Mouse (Mus musculus) liver, embryonic 15.5 days (tissue): Measurements from ENCODE around the gene Nsg1. TPM values are rescaled to one million over a fixed set of nuclear protein-coding genes. Genes with fewer than 3 reads are reported as not detected.
A peak's percentile ranks its signal among the peaks of the same experiment; 100 is the strongest.

Experiments used
- ATAC-seq: fragments of 200-750 bp; cut with Nextera tagmentation; 2 replicates; pipeline ENCODE4 v1.8.0; 2017; ENCODE audit warnings: moderate number of reproducible peaks, mild to moderate bottlenecking, moderate library complexity; ENCODE audit not compliant: insufficient read depth
- H3K27ac ChIP-seq: fragments of 300-500 bp; sonication (generic); replicated peaks from 2 replicates; pipeline ENCODE4 v1.5.1; 2015; ENCODE audit warnings: mild to moderate bottlenecking, inconsistent platforms
- H3K27me3 ChIP-seq: fragments of 300-500 bp; sonication (generic); 2 replicates; pipeline ENCODE4 v1.6.1; 2015; ENCODE audit warnings: mild to moderate bottlenecking, inconsistent platforms
- H3K36me3 ChIP-seq: fragments of 300-500 bp; sonication (generic); replicated peaks from 2 replicates; pipeline ENCODE4 v1.6.1; 2015; ENCODE audit warnings: moderate library complexity, mild to moderate bottlenecking, inconsistent platforms
- H3K4me1 ChIP-seq: fragments of 300-500 bp; sonication (generic); replicated peaks from 2 replicates; pipeline ENCODE4 v1.6.1; 2015; ENCODE audit warnings: inconsistent platforms
- H3K4me2 ChIP-seq: fragments of 300-500 bp; sonication (generic); 2 replicates; pipeline ENCODE4 v1.6.1; 2015; ENCODE audit warnings: moderate library complexity, mild to moderate bottlenecking, inconsistent platforms
- H3K4me3 ChIP-seq: fragments of 300-500 bp; sonication (generic); replicated peaks from 2 replicates; pipeline ENCODE4 v1.5.1; 2015; ENCODE audit warnings: mild to moderate bottlenecking, inconsistent platforms
- H3K9ac ChIP-seq: fragments of 300-500 bp; sonication (generic); 2 replicates; pipeline ENCODE4 v1.6.1; 2015; ENCODE audit warnings: moderate library complexity, mild to moderate bottlenecking, inconsistent platforms
- H3K9me3 ChIP-seq: fragments of 300-500 bp; sonication (generic); replicated peaks from 2 replicates; pipeline ENCODE4 v1.6.1; 2016; ENCODE audit warnings: inconsistent platforms
- WGBS: fragments of 180-500 bp; shearing (Covaris S2); methylation state at CpG from one replicate; pipeline ENCODE4 v1.1.7; 2015; ENCODE audit warnings: mixed read lengths; ENCODE audit not compliant: insufficient replicate concordance; 5-methylcytosine and 5-hydroxymethylcytosine counted together
- polyA plus RNA-seq: library from polyadenylated mRNA; unstranded; fragments of >200 nt; fragmentation: Nextera tagmentation; extraction: Ambion mirVana; gene quantifications from 2 replicates; pipeline ENCODE4 v1.2.1, GENCODE M21; 2015

Gene Nsg1
- polyA plus RNA-seq, 1 experiment from 2014 or later: 3.2 TPM

GRCm38 (mm10) chr5:38174256-38174912, 14.7 kb upstream of the Nsg1 start:
- Histone ChIP-seq H3K4me2 (no peak overlapping the region), H3K9ac (no peak overlapping the region), H3K27me3 (no peaks in the 10 kb centered on the region), H3K9me3 (no peaks in the 10 kb centered on the region), H3K4me3 (no peak overlapping the region), H3K4me1 (no peaks in the 10 kb centered on the region), H3K36me3 (no peaks in the 10 kb centered on the region), H3K27ac (no peak overlapping the region)
- WGBS: 61% methylated on average over 16 of the region's 16 CpGs
- ATAC-seq: no peak

GRCm38 (mm10) chr5:38173766-38174165, 14.1 kb upstream of the Nsg1 start:
- Histone ChIP-seq H3K27ac (no peak overlapping the region), H3K27me3 (no peaks in the 10 kb centered on the region), H3K4me3 (no peak overlapping the region), H3K4me2 (no peak overlapping the region), H3K9ac (no peak overlapping the region), H3K9me3 (no peaks in the 10 kb centered on the region), H3K4me1 (no peaks in the 10 kb centered on the region), H3K36me3 (no peaks in the 10 kb centered on the region)
- ATAC-seq: no peak
- WGBS: 42% methylated on average over 5 of the region's 5 CpGs

- WGBS: 66% methylated on average over 11 of the region's 11 CpGs
- Histone ChIP-seq H3K4me3 (no peak overlapping the region), H3K36me3 (no peaks in the 10 kb centered on the region), H3K9ac (no peak overlapping the region), H3K27me3 (no peaks in the 10 kb centered on the region), H3K27ac (no peak overlapping the region), H3K4me1 (no peaks in the 10 kb centered on the region), H3K4me2 (no peak overlapping the region), H3K9me3 (no peaks in the 10 kb centered on the region)
- ATAC-seq: no peak
Observed at GRCm38 (mm10) chr5:38168497-38168896, 8.8 kb upstream of the Nsg1 start.

- no peak overlapping the region for H3K9ac ChIP-seq
- H3K27ac ChIP-seq: no peak overlapping the region
- no peaks in the 10 kb centered on the region for H3K36me3 ChIP-seq
- ATAC-seq: no peak
- no peaks in the 10 kb centered on the region for H3K4me1 ChIP-seq
- H3K27me3 ChIP-seq: peaks cover 65% of the 10 kb centered on the region
- H3K4me3 ChIP-seq: peak overlapping the region; percentile 43
- H3K4me2 ChIP-seq: peak overlapping the region; percentile 56
- WGBS: 2% methylated on average over 79 of the region's 79 CpGs
- no peaks in the 10 kb centered on the region for H3K9me3 ChIP-seq
Observed at GRCm38 (mm10) chr5:38158947-38159633, 617 bp downstream of the Nsg1 start.

GRCm38 (mm10) chr5:38158501-38158946, 1.2 kb downstream of the Nsg1 start:
- Histone ChIP-seq H3K9ac (no peak overlapping the region), H3K4me3 (peak overlapping the region; percentile 43), H3K36me3 (no peaks in the 10 kb centered on the region), H3K4me1 (no peaks in the 10 kb centered on the region), H3K9me3 (no peaks in the 10 kb centered on the region), H3K27me3 (peaks cover 65% of the 10 kb centered on the region), H3K27ac (no peak overlapping the region), H3K4me2 (peak overlapping the region; percentile 56)
- ATAC-seq: no peak
- 9% methylated on average over 17 of the region's 17 CpGs for WGBS

- Histone ChIP-seq H3K27me3 (peaks cover 60% of the 10 kb centered on the region), H3K27ac (no peak overlapping the region), H3K4me1 (no peaks in the 10 kb centered on the region), H3K9ac (no peak overlapping the region), H3K36me3 (no peaks in the 10 kb centered on the region), H3K4me2 (no peak overlapping the region), H3K4me3 (no peak overlapping the region), H3K9me3 (no peaks in the 10 kb centered on the region)
- WGBS: 50% methylated on average over 9 of the region's 9 CpGs
- ATAC-seq: no peak
Observed at GRCm38 (mm10) chr5:38157481-38158020, 2.2 kb downstream of the Nsg1 start.

- Histone ChIP-seq H3K9ac (no peak overlapping the region), H3K27ac (no peak overlapping the region), H3K36me3 (no peaks in the 10 kb centered on the region), H3K4me1 (no peaks in the 10 kb centered on the region), H3K27me3 (peaks cover 21% of the 10 kb centered on the region), H3K4me2 (no peak overlapping the region), H3K4me3 (no peak overlapping the region), H3K9me3 (no peaks in the 10 kb centered on the region)
- 64% methylated on average over 5 of the region's 5 CpGs for WGBS
- ATAC-seq: no peak
Observed at GRCm38 (mm10) chr5:38153636-38154035, 6.1 kb downstream of the Nsg1 start.

GRCm38 (mm10) chr5:38152201-38153108, 7.3 kb downstream of the Nsg1 start:
- Histone ChIP-seq H3K9me3 (no peaks in the 10 kb centered on the region), H3K27me3 (peaks cover 9% of the 10 kb centered on the region), H3K4me3 (no peak overlapping the region), H3K4me1 (no peaks in the 10 kb centered on the region), H3K36me3 (no peaks in the 10 kb centered on the region), H3K9ac (no peak overlapping the region), H3K27ac (no peak overlapping the region), H3K4me2 (no peak overlapping the region)
- no peak for ATAC-seq
- WGBS: 59% methylated on average over 10 of the region's 10 CpGs

- ATAC-seq: no peak
- Histone ChIP-seq H3K9me3 (no peaks in the 10 kb centered on the region), H3K4me2 (no peak overlapping the region), H3K27me3 (no peaks in the 10 kb centered on the region), H3K4me1 (no peaks in the 10 kb centered on the region), H3K36me3 (no peaks in the 10 kb centered on the region), H3K4me3 (no peak overlapping the region), H3K9ac (no peak overlapping the region), H3K27ac (no peak overlapping the region)
- WGBS: 52% methylated on average over 3 of the region's 3 CpGs
Observed at GRCm38 (mm10) chr5:38151264-38151663, 8.4 kb downstream of the Nsg1 start.

- Histone ChIP-seq H3K4me1 (no peaks in the 10 kb centered on the region), H3K36me3 (no peaks in the 10 kb centered on the region), H3K27ac (no peak overlapping the region), H3K9ac (no peak overlapping the region), H3K27me3 (no peaks in the 10 kb centered on the region), H3K9me3 (no peaks in the 10 kb centered on the region), H3K4me2 (no peak overlapping the region), H3K4me3 (no peak overlapping the region)
- ATAC-seq: no peak
- WGBS: 60% methylated on average over 6 of the region's 6 CpGs
Observed at GRCm38 (mm10) chr5:38146524-38146923, 13.2 kb downstream of the Nsg1 start.

- Histone ChIP-seq H3K4me1 (no peaks in the 10 kb centered on the region), H3K27ac (no peak overlapping the region), H3K27me3 (no peaks in the 10 kb centered on the region), H3K36me3 (no peaks in the 10 kb centered on the region), H3K9me3 (no peaks in the 10 kb centered on the region), H3K4me2 (no peak overlapping the region), H3K4me3 (no peak overlapping the region), H3K9ac (no peak overlapping the region)
- WGBS: 67% methylated on average over 6 of the region's 6 CpGs
- no peak for ATAC-seq
Observed at GRCm38 (mm10) chr5:38140893-38141292, 18.8 kb downstream of the Nsg1 start.
